Mouse (Mus musculus) midbrain, embryonic 13.5 days (tissue): ENCODE results near the gene Mettl16. TPM values are rescaled to one million over a fixed set of nuclear protein-coding genes. Genes with fewer than 3 reads are reported as not detected.

ENCODE experiments used
- ATAC-seq: fragments of 200-750 bp; cut with Nextera tagmentation; 2 replicates; pipeline ENCODE4 v1.8.0; 2017; ENCODE audit warnings: mild to moderate bottlenecking, moderate TSS enrichment, moderate library complexity
- H3K27ac ChIP-seq: fragments of 300-500 bp; sonication (generic); 2 replicates; pipeline ENCODE4 v1.5.1; 2015; ENCODE audit warnings: inconsistent platforms, mild to moderate bottlenecking, moderate library complexity
- H3K27me3 ChIP-seq: fragments of 300-500 bp; sonication (generic); 2 replicates; pipeline ENCODE4 v1.6.1; 2015; ENCODE audit warnings: mild to moderate bottlenecking, inconsistent platforms
- H3K36me3 ChIP-seq: fragments of 300-500 bp; sonication (generic); 2 replicates; pipeline ENCODE4 v1.6.1; 2015; ENCODE audit warnings: mild to moderate bottlenecking, inconsistent platforms
- H3K4me1 ChIP-seq: fragments of 300-500 bp; sonication (generic); replicated peaks from 2 replicates; pipeline ENCODE4 v1.6.1; 2015; ENCODE audit warnings: inconsistent platforms
- H3K4me2 ChIP-seq: fragments of 300-500 bp; sonication (generic); replicated peaks from 2 replicates; pipeline ENCODE4 v1.6.1; 2015; ENCODE audit warnings: moderate library complexity, mild to moderate bottlenecking, inconsistent platforms
- H3K4me3 ChIP-seq: fragments of 300-500 bp; sonication (generic); replicated peaks from 2 replicates; pipeline ENCODE4 v1.5.1; 2015; ENCODE audit warnings: mild to moderate bottlenecking, inconsistent platforms
- H3K9ac ChIP-seq: fragments of 300-500 bp; sonication (generic); replicated peaks from 2 replicates; pipeline ENCODE4 v1.6.1; 2015; ENCODE audit warnings: mild to moderate bottlenecking, inconsistent platforms
- H3K9me3 ChIP-seq: fragments of 300-500 bp; sonication (generic); 2 replicates; pipeline ENCODE4 v1.6.1; 2016; ENCODE audit warnings: mild to moderate bottlenecking, inconsistent platforms
- WGBS: fragments of 180-500 bp; shearing (Covaris S2); methylation state at CpG from one replicate; pipeline ENCODE4 v1.1.7; 2015; 5-methylcytosine and 5-hydroxymethylcytosine counted together
- polyA plus RNA-seq: library from polyadenylated mRNA; unstranded; fragments of >200 nt; fragmentation: Nextera tagmentation; extraction: Ambion mirVana; gene quantifications from 2 replicates; pipeline ENCODE4 v1.2.1, GENCODE M21; 2015

The Mettl16 gene
- polyA plus RNA-seq, 1 experiment from 2014 or later, result 56.4 TPM

DNA sequence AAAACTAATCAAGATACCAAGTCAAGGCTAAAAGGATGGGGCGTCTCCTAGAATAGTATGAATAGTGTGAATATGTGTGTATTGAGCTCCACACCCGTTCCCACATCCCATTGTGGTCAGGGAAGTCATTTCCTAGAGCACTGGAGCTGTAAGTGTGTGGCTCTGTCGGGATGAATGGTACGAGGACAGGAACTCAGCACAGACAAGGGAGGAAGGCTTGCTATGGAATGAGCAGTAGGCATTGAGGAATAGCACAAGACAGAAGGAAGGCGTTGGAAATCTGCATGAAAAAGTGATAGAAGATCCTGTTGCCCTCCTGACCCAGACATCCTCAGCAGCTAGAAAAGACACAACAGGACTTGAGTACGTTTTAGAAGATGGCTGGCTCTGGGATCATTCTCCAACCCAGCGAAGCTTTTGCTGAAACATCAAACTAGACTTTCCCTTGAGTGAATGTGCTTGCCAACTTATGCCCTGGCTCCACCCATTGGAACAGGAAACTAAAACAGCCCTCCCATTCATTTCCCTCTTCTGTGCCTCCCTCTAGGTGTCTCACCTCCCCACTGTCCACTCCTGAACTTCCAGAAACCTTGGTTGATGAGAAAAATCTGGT lies 57.3 kb downstream of the Mettl16 start:
- H3K4me2 ChIP-seq, result no peak overlapping the region
- H3K4me1 ChIP-seq, result peaks cover 18% of the 10 kb centered on the region
- no peak overlapping the region for H3K4me3 ChIP-seq
- H3K27ac ChIP-seq, result no peak overlapping the region
- H3K27me3 ChIP-seq, result no peaks in the 10 kb centered on the region
- H3K9ac ChIP-seq, result no peak overlapping the region
- 78% methylated on average over 7 of the region's 7 CpGs for WGBS
- no peaks in the 10 kb centered on the region for H3K9me3 ChIP-seq
- no peak for ATAC-seq
- peaks cover 7% of the 10 kb centered on the region; the same call in 1 of the 2 replicates for H3K36me3 ChIP-seq

DNA sequence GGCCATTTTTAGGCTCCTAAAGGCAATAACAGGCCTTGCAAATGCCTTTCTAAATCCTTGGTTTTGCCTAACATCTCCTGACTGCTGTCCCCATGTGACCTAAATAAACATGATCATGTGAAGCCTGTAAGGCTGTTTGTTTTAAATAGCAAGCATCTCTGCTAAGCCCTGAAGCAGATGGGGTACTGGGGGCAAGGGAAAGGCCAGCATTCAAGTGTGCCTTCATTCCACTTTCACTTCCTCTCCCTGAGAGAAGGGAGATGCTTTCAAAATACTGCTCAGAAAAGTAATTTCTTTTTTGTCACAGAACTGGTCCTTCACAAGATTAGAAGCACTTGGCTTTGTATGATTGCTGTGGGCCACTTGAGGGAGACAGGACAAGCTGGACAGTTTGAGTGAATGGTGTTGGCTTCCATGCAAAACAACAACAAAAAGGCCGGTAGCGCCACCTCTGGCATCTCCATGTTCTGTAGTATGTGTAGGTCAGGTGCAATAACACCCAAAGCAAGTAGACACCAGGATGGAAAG lies 57.8 kb downstream of the Mettl16 start:
- H3K4me2 ChIP-seq, result peak overlapping the region; percentile 88; the same call in 1 of the 2 replicates
- H3K4me3 ChIP-seq, result no peak overlapping the region
- no peaks in the 10 kb centered on the region for H3K27me3 ChIP-seq
- peaks cover 24% of the 10 kb centered on the region for H3K4me1 ChIP-seq
- ATAC-seq, result no peak
- WGBS, result 25% methylated on average over 2 of the region's 2 CpGs
- no peaks in the 10 kb centered on the region for H3K9me3 ChIP-seq
- H3K27ac ChIP-seq, result no peak overlapping the region
- H3K36me3 ChIP-seq, result peaks cover 7% of the 10 kb centered on the region; the same call in 1 of the 2 replicates
- no peak overlapping the region for H3K9ac ChIP-seq

DNA sequence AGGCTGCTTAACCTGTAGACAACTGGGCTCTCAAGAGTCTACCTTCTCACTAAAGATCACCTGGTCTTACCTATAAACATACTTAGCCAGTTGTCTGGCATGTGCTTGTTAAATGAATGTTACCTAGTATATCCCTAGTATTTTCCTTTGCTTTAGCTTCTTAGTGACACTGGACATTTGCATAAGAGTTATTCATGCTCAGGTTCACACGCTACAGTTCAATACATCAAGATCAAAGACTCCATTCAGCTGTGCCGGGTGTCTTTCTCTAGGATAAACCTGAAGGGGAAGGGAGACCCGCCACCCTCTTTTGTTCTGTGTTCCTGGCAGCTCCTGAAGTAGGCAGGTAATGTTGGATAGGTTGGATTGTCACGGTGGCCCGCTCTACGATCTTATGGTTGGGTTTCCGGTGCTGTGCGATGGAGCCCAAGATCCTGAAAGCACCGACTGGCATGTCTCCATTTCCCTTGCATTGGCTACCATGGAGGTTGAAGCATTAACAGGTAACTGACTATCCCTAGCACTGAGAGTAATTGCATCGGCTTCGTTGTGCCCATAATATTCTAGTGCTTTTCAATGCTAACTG lies 58.4 kb downstream of the Mettl16 start:
- ATAC-seq, result no peak
- Histone ChIP-seq H3K9ac (peak overlapping the region; percentile 54), H3K27me3 (no peaks in the 10 kb centered on the region), H3K27ac (peak overlapping the region; percentile 95; the same call in 1 of the 2 replicates), H3K36me3 (peaks cover 7% of the 10 kb centered on the region; the same call in 1 of the 2 replicates), H3K9me3 (no peaks in the 10 kb centered on the region), H3K4me3 (peak overlapping the region; percentile 97), H3K4me1 (peaks cover 30% of the 10 kb centered on the region), H3K4me2 (peak overlapping the region; percentile 88)
- 15% methylated on average over 11 of the region's 11 CpGs for WGBS

DNA sequence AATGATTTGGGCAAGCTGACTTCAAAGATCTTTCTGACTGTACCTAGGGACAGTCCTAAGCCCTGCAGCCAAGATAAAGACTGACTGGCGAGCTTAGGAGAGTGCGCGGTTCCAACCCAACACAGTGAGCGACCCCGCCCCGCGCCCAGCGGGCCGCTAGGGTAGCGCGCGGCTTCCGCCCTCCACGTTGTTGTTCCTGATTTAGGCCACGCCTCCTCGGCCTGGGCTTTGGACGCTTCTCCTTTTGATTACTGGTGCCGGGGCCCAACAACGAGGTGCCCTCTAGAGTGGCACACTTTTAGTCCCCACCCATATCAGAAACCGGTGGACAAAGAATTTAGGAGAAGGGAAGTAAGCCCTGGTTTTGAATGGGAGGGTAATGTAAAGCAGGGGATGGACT lies 59.2 kb downstream of the Mettl16 start:
- ATAC-seq, result peak; percentile 55
- WGBS, result under 1% methylated on average over 20 of the region's 20 CpGs
- no peaks in the 10 kb centered on the region for H3K9me3 ChIP-seq
- peaks cover 3% of the 10 kb centered on the region; the same call in 1 of the 2 replicates for H3K36me3 ChIP-seq
- H3K4me2 ChIP-seq, result peak overlapping the region; percentile 88
- peak overlapping the region; percentile 95 for H3K27ac ChIP-seq
- H3K4me1 ChIP-seq, result peaks cover 37% of the 10 kb centered on the region
- H3K9ac ChIP-seq, result peak overlapping the region; percentile 54
- peak overlapping the region; percentile 97 for H3K4me3 ChIP-seq
- H3K27me3 ChIP-seq, result no peaks in the 10 kb centered on the region

DNA sequence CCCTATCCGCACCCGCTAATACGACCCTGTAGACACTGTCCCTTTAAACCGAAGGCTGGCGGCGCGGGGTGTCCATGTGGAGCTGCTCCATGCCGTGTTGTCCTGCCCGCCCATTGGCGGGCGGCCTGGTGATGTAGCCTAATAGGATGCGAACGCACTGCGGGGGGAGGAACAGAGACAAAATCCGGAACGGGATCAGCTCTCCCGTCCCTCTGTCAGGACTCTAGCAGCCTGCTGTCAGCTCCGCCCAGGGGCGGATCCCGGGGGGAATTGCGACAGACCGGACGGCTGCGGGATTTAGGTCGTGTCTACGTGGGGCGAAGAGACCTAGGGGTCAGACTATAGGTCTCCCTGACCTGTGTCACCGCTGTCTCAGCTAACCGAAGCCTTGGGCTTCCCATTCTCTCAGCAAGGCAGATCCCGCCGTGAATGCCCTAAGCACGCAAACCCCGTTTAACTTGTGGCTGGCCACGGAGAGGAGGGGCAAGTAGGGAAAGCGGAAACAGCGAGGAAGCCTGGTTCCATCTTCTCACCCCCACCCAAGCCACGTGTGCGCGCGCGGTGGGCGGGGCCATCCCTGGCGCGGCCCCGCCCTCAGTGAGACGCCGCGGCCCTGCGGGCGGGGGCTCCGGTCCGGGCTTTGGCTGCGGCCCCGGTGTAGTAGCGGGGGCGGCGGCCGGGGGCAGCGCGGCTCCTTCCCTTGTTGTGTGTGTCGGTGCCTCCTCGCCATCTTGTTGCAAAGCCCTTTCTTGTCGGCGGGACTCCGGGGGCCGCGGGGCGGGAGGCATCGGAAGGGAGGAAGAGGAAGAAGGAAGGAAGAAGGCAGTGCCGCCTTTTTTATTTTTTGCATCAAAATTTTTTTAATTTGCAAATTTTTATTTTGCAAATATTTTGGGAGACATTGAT lies 59.9 kb downstream of the Mettl16 start, which contains the start of gene Mnt:
Mnt (plus strand) TSS at position 665 of the 906 bp plus-strand sequence.
- peaks cover 41% of the 10 kb centered on the region for H3K4me1 ChIP-seq
- peaks cover 3% of the 10 kb centered on the region; the same call in 1 of the 2 replicates for H3K36me3 ChIP-seq
- peak within 1 kb of the TSS; percentile 97 for H3K4me3 ChIP-seq
- H3K9ac ChIP-seq, result peak within 1 kb of the TSS; percentile 95
- peak; percentile 95 for ATAC-seq
- H3K27ac ChIP-seq, result peak within 1 kb of the TSS; percentile 95
- WGBS, result under 1% methylated on average over 70 of the region's 70 CpGs
- peak within 1 kb of the TSS; percentile 88 for H3K4me2 ChIP-seq
- H3K27me3 ChIP-seq, result no peaks in the 10 kb centered on the region
- H3K9me3 ChIP-seq, result no peaks in the 10 kb centered on the region

DNA sequence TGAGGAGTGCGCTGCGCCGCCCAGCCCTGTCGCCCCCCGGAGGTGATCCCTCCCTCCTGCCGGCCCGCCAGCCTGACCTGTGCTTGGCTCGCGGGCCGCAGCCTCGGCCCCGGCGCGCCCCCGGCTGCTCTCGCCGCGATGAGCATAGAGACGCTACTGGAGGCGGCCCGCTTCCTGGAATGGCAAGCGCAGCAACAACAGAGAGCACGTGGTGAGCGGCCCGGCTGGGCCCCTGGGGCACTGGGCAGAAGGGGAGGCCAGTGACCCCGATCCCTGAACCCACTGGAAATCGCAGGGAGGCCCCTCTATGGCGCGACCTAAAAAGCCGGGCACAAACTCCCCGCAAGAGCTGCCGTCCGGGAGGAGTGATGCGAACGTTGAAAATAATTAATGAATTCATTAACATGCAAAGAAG lies 60.6 kb downstream of the Mettl16 start:
- under 1% methylated on average over 35 of the region's 35 CpGs for WGBS
- ATAC-seq, result peak; percentile 2; the same call in 1 of the 2 replicates
- H3K9ac ChIP-seq, result peak overlapping the region; percentile 95
- H3K4me3 ChIP-seq, result peak overlapping the region; percentile 97
- peaks cover 48% of the 10 kb centered on the region for H3K4me1 ChIP-seq
- H3K27ac ChIP-seq, result peak overlapping the region; percentile 95
- no peaks in the 10 kb centered on the region for H3K9me3 ChIP-seq
- H3K4me2 ChIP-seq, result peak overlapping the region; percentile 88
- H3K27me3 ChIP-seq, result no peaks in the 10 kb centered on the region
- no peaks in the 10 kb centered on the region; the same call in 1 of the 2 replicates for H3K36me3 ChIP-seq

DNA sequence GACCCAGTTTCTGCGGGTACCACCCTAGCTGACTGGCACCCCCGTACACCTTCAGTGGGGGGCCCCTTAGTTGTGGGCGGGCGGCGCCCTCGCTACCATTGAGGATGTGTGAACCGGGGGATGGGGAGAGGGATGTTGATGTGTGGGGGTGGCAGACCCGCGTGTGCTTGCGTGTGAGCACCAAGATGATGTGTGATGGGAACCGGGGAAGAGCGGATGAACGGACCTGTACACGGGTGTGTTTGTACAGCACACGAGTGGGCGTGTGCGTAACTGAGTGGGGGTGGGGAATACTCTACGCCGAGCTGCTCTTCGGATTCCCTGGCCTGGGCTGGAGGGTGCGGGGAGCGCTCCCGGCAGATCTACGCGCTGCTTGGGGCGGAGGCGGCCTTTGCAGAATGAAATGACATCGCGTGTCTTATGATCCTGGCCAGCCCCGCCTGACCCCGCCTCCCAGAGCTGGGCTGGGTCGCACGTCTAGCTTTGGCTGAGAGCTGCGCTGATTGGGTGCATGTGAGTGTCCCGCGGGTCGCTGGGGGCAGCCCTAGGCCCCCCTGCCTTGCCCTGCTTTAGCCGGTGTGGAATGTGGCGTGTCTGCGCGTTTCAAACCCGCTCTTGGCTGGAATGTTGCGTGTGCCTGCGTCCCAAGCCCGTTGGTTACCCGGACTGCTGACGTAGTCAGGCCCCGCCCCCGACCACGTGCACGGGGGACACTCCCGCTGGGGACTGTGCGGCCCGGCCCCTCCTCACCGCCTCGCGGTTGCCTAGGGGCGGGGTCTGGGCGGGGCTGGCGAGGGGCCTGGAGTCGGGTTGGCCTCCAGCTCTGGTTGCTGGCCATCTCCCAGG lies 61.2 kb downstream of the Mettl16 start:
- Histone ChIP-seq H3K9ac (peak overlapping the region; percentile 95), H3K27me3 (0 out of 2 replicates have a peak, but pooled peaks cover 3% of the 10 kb centered on the region), H3K9me3 (no peaks in the 10 kb centered on the region), H3K27ac (peak overlapping the region; percentile 95), H3K36me3 (0 out of 2 replicates have a peak, but pooled peaks cover 4% of the 10 kb centered on the region), H3K4me1 (peaks cover 54% of the 10 kb centered on the region), H3K4me2 (peak overlapping the region; percentile 88), H3K4me3 (peak overlapping the region; percentile 97)
- under 1% methylated on average over 60 of the region's 61 CpGs for WGBS
- ATAC-seq, result peak; percentile 80

DNA sequence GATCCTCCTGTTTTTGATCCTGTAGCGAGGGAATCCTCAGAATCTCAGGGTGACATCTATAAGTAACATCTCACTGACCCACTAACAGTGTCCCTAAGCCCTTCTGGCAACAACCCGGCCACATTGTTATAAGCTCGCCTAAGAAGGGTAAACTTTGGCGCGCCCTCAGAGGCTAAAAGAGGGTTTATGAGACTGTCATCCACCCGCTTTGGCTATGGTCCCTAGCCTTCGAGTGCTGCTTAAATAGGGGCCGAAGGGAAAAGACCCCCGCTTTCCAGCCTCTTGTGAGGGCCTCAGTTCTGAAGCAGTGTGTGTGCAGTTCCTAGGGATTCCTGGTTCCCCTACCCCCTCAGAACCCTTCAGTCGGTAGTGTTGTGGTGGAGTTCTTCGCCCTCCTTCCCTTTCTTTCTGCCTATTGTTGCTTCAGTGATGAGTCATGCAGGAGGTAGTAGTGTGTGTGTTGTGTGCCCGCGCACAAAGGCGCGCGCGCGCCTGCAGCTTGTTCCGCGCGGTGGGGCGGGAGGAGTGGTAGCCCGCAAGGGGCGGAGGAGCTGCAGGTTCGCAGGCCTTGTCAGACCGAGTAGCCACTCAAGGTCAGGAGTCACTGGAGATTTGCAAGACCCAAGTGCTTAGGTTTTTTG lies 62.0 kb downstream of the Mettl16 start:
- peak overlapping the region; percentile 97 for H3K4me3 ChIP-seq
- peaks cover 10% of the 10 kb centered on the region; the same call in 1 of the 2 replicates for H3K36me3 ChIP-seq
- H3K4me2 ChIP-seq, result peak overlapping the region; percentile 88
- no peaks in the 10 kb centered on the region for H3K9me3 ChIP-seq
- H3K27me3 ChIP-seq, result 0 out of 2 replicates have a peak, but pooled peaks cover 3% of the 10 kb centered on the region
- H3K27ac ChIP-seq, result peak overlapping the region; percentile 95
- ATAC-seq, result no peak
- H3K4me1 ChIP-seq, result peaks cover 62% of the 10 kb centered on the region
- peak overlapping the region; percentile 95 for H3K9ac ChIP-seq
- under 1% methylated on average over 26 of the region's 26 CpGs for WGBS

DNA sequence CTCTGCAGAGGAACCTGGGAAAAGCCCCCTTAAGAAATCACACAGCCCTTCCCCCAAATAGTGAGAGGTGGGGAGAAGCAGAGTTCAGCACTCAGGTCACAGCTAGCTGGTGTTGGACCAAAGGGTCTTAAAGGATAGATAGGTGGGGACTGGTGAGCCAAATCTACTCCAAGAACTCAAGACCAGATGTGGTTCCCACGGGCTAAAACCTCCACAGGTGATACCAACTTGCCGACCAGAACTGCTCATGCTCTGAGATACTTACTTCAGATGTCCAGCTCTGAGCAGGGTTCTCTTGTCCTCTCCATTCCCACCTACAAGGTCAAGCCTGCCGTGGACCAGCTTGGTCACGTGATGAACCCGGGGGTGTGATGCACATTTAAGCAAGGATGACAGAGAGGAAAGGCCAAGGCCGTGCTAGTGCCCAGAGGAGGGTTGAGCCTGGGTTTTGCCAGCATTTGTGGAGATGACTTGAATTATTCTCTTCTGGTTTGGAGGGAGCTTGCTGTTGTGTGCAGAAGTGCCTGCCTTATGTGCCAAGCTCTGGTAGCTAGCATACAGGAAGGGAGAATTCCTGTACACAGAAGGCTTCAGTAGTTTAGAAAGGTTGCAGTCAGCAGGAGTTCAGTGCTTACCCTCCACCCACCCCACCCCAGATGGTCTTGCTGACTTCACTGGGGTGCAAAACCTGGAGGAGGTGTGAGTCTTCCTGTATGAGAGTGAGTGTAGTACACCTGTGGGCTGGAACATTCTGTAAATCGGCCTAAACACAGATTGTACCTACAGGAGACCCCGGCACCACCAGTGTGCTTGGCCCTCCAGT lies 63.1 kb downstream of the Mettl16 start:
- Histone ChIP-seq H3K27me3 (0 out of 2 replicates have a peak, but pooled peaks cover 3% of the 10 kb centered on the region), H3K9me3 (no peaks in the 10 kb centered on the region), H3K4me2 (peak overlapping the region; percentile 88), H3K4me1 (peaks cover 66% of the 10 kb centered on the region), H3K36me3 (peaks cover 12% of the 10 kb centered on the region; the same call in 1 of the 2 replicates), H3K27ac (no peak overlapping the region), H3K9ac (peak overlapping the region; percentile 95), H3K4me3 (peak overlapping the region; percentile 97)
- 90% methylated on average over 8 of the region's 8 CpGs for WGBS
- ATAC-seq, result no peak

DNA sequence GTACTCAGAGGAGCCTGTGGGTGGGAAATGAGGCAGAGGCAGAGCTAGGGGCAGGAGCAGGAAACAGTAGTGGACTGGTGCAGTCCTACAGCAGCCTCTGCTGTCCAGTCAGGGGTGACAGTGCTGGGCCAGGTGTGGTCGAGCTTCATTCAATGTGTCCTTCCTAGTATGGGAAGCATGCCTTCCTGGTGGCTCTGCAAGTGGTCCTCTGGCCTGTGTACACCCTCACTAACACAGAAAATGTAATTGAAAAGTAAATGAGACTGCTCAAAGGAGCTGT lies 63.7 kb downstream of the Mettl16 start:
- no peaks in the 10 kb centered on the region for H3K9me3 ChIP-seq
- no peak overlapping the region for H3K4me3 ChIP-seq
- ATAC-seq, result no peak
- peak overlapping the region; percentile 88; the same call in 1 of the 2 replicates for H3K4me2 ChIP-seq
- H3K27me3 ChIP-seq, result 0 out of 2 replicates have a peak, but pooled peaks cover 3% of the 10 kb centered on the region
- WGBS, result 80% methylated on average over 1 of the region's 1 CpGs
- peaks cover 13% of the 10 kb centered on the region; the same call in 1 of the 2 replicates for H3K36me3 ChIP-seq
- peaks cover 66% of the 10 kb centered on the region for H3K4me1 ChIP-seq
- no peak overlapping the region for H3K27ac ChIP-seq
- peak overlapping the region; percentile 16; the same call in 1 of the 2 replicates for H3K9ac ChIP-seq
